Mouse (Mus musculus) embryo, embryonic 11 days (tissue): ENCODE results near the gene Hivep1.

Experiments
- DNase-seq: peaks from one replicate; pipeline ENCODE4 v3.0.0-alpha.2; 2015

Gene Hivep1

GRCm38 (mm10) chr13:42233741-42234419 is 182.1 kb downstream of the Hivep1 start:
- no peak for DNase-seq

GRCm38 (mm10) chr13:42238520-42238919 is 186.7 kb downstream of the Hivep1 start:
- no peak for DNase-seq

- DNase-seq: no peak
Measured at GRCm38 (mm10) chr13:42242131-42242530, 190.3 kb downstream of the Hivep1 start.
